Mouse (Mus musculus): ENCODE measurements around the gene Ndufs6. TPM values are rescaled to one million over a fixed set of nuclear protein-coding genes. Genes with fewer than 3 reads are reported as not detected.

Ndufs6 gene
- polyA plus RNA-seq, 1 experiment = 53.8 TPM

GRCm38 (mm10) chr13:73290206-73290605, 38.1 kb downstream of the Ndufs6 start:
- Histone ChIP-seq H3K4me3 (replicated peaks) (no peak overlapping the region), H3K9me3 (ENCODE audit: control insufficient read depth, low read length) (no peaks in the 10 kb centered on the region)

GRCm38 (mm10) chr13:73283534-73283933, 44.8 kb downstream of the Ndufs6 start:
- H3K27me3 ChIP-seq (ENCODE audit: control insufficient read depth) = no peaks in the 10 kb centered on the region
- TF ChIP-seq TAL1 (IDR thresholded peaks at IDR 0.05; ENCODE audit: low read length) = no peak
- TF ChIP-seq GATA1 (IDR thresholded peaks at IDR 0.05; ENCODE audit: low read length) = no peak
- H3K9me3 ChIP-seq (ENCODE audit: control insufficient read depth, low read length) = no peaks in the 10 kb centered on the region
- no peaks in the 10 kb centered on the region for H3K36me3 ChIP-seq (ENCODE audit: control insufficient read depth)
- H3K4me3 ChIP-seq (replicated peaks) = no peak overlapping the region
- no peaks in the 10 kb centered on the region for H3K4me1 ChIP-seq (ENCODE audit: control insufficient read depth)

More at GRCm38 (mm10) chr13:73290206-73290605, 38.1 kb downstream of the Ndufs6 start:
- Histone ChIP-seq H3K4me1 (ENCODE audit: control insufficient read depth) (no peaks in the 10 kb centered on the region), H3K27me3 (ENCODE audit: control insufficient read depth) (no peaks in the 10 kb centered on the region), H3K36me3 (ENCODE audit: control insufficient read depth) (no peaks in the 10 kb centered on the region)
- TF ChIP-seq GATA1 (IDR thresholded peaks at IDR 0.05; ENCODE audit: low read length) (no peak), TAL1 (IDR thresholded peaks at IDR 0.05; ENCODE audit: low read length) (no peak)

- Histone ChIP-seq H3K27me3 (ENCODE audit: control insufficient read depth) (no peaks in the 10 kb centered on the region), H3K36me3 (ENCODE audit: control insufficient read depth) (no peaks in the 10 kb centered on the region), H3K9me3 (ENCODE audit: control insufficient read depth, low read length) (no peaks in the 10 kb centered on the region), H3K4me3 (replicated peaks) (no peak overlapping the region), H3K4me1 (ENCODE audit: control insufficient read depth) (no peaks in the 10 kb centered on the region)
- TF ChIP-seq TAL1 (IDR thresholded peaks at IDR 0.05; ENCODE audit: low read length) (no peak), GATA1 (IDR thresholded peaks at IDR 0.05; ENCODE audit: low read length) (no peak)
These were observed 45.9 kb downstream of the Ndufs6 start for GRCm38 (mm10) chr13:73282407-73282806.

- no peak overlapping the region for H3K4me3 ChIP-seq (replicated peaks)
- H3K27me3 ChIP-seq (ENCODE audit: control insufficient read depth) = peaks cover 5% of the 10 kb centered on the region
- TF ChIP-seq TAL1 (IDR thresholded peaks at IDR 0.05; ENCODE audit: low read length) (no peak), GATA1 (IDR thresholded peaks at IDR 0.05; ENCODE audit: low read length) (no peak)
- H3K36me3 ChIP-seq (ENCODE audit: control insufficient read depth) = no peaks in the 10 kb centered on the region
- no peaks in the 10 kb centered on the region for H3K9me3 ChIP-seq (ENCODE audit: control insufficient read depth, low read length)
- H3K4me1 ChIP-seq (ENCODE audit: control insufficient read depth) = no peaks in the 10 kb centered on the region
These were observed 49.1 kb downstream of the Ndufs6 start for GRCm38 (mm10) chr13:73279196-73279595.

- TF ChIP-seq GATA1 (IDR thresholded peaks at IDR 0.05; ENCODE audit: low read length) = no peak
- TF ChIP-seq TAL1 (IDR thresholded peaks at IDR 0.05; ENCODE audit: low read length) = no peak
These were observed 50.5 kb downstream of the Ndufs6 start for GRCm38 (mm10) chr13:73277797-73278196.

GRCm38 (mm10) chr13:73277361-73277760, 51.0 kb downstream of the Ndufs6 start:
- Histone ChIP-seq H3K4me3 (replicated peaks) (no peak overlapping the region), H3K27me3 (ENCODE audit: control insufficient read depth) (peaks cover 23% of the 10 kb centered on the region), H3K4me1 (ENCODE audit: control insufficient read depth) (no peaks in the 10 kb centered on the region), H3K9me3 (ENCODE audit: control insufficient read depth, low read length) (no peaks in the 10 kb centered on the region), H3K36me3 (ENCODE audit: control insufficient read depth) (no peaks in the 10 kb centered on the region)
- TF ChIP-seq GATA1 (IDR thresholded peaks at IDR 0.05; ENCODE audit: low read length) (no peak), TAL1 (IDR thresholded peaks at IDR 0.05; ENCODE audit: low read length) (no peak)

More at GRCm38 (mm10) chr13:73277797-73278196, 50.5 kb downstream of the Ndufs6 start:
- Histone ChIP-seq H3K4me1 (ENCODE audit: control insufficient read depth) (no peaks in the 10 kb centered on the region), H3K36me3 (ENCODE audit: control insufficient read depth) (no peaks in the 10 kb centered on the region), H3K4me3 (replicated peaks) (no peak overlapping the region), H3K9me3 (ENCODE audit: control insufficient read depth, low read length) (no peaks in the 10 kb centered on the region), H3K27me3 (ENCODE audit: control insufficient read depth) (peaks cover 19% of the 10 kb centered on the region)

GRCm38 (mm10) chr13:73273536-73273935, 54.8 kb downstream of the Ndufs6 start:
- Histone ChIP-seq H3K4me1 (ENCODE audit: control insufficient read depth) (no peaks in the 10 kb centered on the region), H3K4me3 (replicated peaks) (no peak overlapping the region), H3K27me3 (ENCODE audit: control insufficient read depth) (peaks cover 62% of the 10 kb centered on the region), H3K36me3 (ENCODE audit: control insufficient read depth) (no peaks in the 10 kb centered on the region), H3K9me3 (ENCODE audit: control insufficient read depth, low read length) (no peaks in the 10 kb centered on the region)
- no peak for TF ChIP-seq GATA1 (IDR thresholded peaks at IDR 0.05; ENCODE audit: low read length)
- no peak for TF ChIP-seq TAL1 (IDR thresholded peaks at IDR 0.05; ENCODE audit: low read length)

- Histone ChIP-seq H3K9me3 (ENCODE audit: control insufficient read depth, low read length) (no peaks in the 10 kb centered on the region), H3K27me3 (ENCODE audit: control insufficient read depth) (peaks cover 69% of the 10 kb centered on the region), H3K4me3 (replicated peaks) (no peak overlapping the region), H3K4me1 (ENCODE audit: control insufficient read depth) (no peaks in the 10 kb centered on the region), H3K36me3 (ENCODE audit: control insufficient read depth) (no peaks in the 10 kb centered on the region)
- TF ChIP-seq TAL1 (IDR thresholded peaks at IDR 0.05; ENCODE audit: low read length) (no peak), GATA1 (IDR thresholded peaks at IDR 0.05; ENCODE audit: low read length) (no peak)
These were observed 55.5 kb downstream of the Ndufs6 start for GRCm38 (mm10) chr13:73272794-73273282.

GRCm38 (mm10) chr13:73271336-73272242, 56.8 kb downstream of the Ndufs6 start:
- TF ChIP-seq TAL1 (IDR thresholded peaks at IDR 0.05; ENCODE audit: low read length) (no peak), GATA1 (IDR thresholded peaks at IDR 0.05; ENCODE audit: low read length) (no peak)
- Histone ChIP-seq H3K27me3 (ENCODE audit: control insufficient read depth) (peaks cover 81% of the 10 kb centered on the region), H3K4me3 (replicated peaks) (no peak overlapping the region), H3K36me3 (ENCODE audit: control insufficient read depth) (no peaks in the 10 kb centered on the region), H3K4me1 (ENCODE audit: control insufficient read depth) (no peaks in the 10 kb centered on the region), H3K9me3 (ENCODE audit: control insufficient read depth, low read length) (no peaks in the 10 kb centered on the region)
